Mouse (Mus musculus) forebrain, embryonic 13.5 days (tissue): ENCODE measurements around the gene Adprhl2. TPM values are rescaled to one million over a fixed set of nuclear protein-coding genes. Genes with fewer than 3 reads are reported as not detected.

Source experiments
- ATAC-seq: fragments of 200-750 bp; cut with Nextera tagmentation; 2 replicates; pipeline ENCODE4 v1.8.0; 2017
- H3K27ac ChIP-seq: fragments of 300-500 bp; sonication (generic); 2 replicates; pipeline ENCODE4 v1.5.1; 2015; ENCODE audit warnings: inconsistent platforms, mild to moderate bottlenecking, moderate library complexity
- H3K27me3 ChIP-seq: fragments of 300-500 bp; sonication (generic); 2 replicates; pipeline ENCODE4 v1.6.1; 2015; ENCODE audit warnings: mild to moderate bottlenecking, inconsistent platforms
- H3K36me3 ChIP-seq: fragments of 300-500 bp; sonication (generic); 2 replicates; pipeline ENCODE4 v1.6.1; 2015; ENCODE audit warnings: mild to moderate bottlenecking, inconsistent platforms; ENCODE audit not compliant: poor library complexity, severe bottlenecking
- H3K4me1 ChIP-seq: fragments of 300-500 bp; sonication (generic); 2 replicates; pipeline ENCODE4 v1.6.1; 2015; ENCODE audit warnings: inconsistent platforms
- H3K4me2 ChIP-seq: fragments of 300-500 bp; sonication (generic); 2 replicates; pipeline ENCODE4 v1.6.1; 2015; ENCODE audit warnings: inconsistent platforms, mild to moderate bottlenecking, moderate library complexity
- H3K4me3 ChIP-seq: fragments of 300-500 bp; sonication (generic); 2 replicates; pipeline ENCODE4 v1.5.1; 2015; ENCODE audit warnings: mild to moderate bottlenecking, inconsistent platforms
- H3K9ac ChIP-seq: fragments of 300-500 bp; sonication (generic); 2 replicates; pipeline ENCODE4 v1.6.1; 2015; ENCODE audit warnings: mild to moderate bottlenecking, inconsistent platforms
- H3K9me3 ChIP-seq: fragments of 300-500 bp; sonication (generic); replicated peaks from 2 replicates; pipeline ENCODE4 v1.6.1; 2016; ENCODE audit warnings: inconsistent platforms
- WGBS: fragments of 180-500 bp; shearing (Covaris S2); methylation state at CpG from one replicate; pipeline ENCODE4 v1.1.7; 2015; 5-methylcytosine and 5-hydroxymethylcytosine counted together
- polyA plus RNA-seq: library from polyadenylated mRNA; unstranded; fragments of >200 nt; fragmentation: Nextera tagmentation; extraction: Ambion mirVana; gene quantifications from 2 replicates; pipeline ENCODE4 v1.2.1, GENCODE M21; 2015

Adprhl2 gene
- polyA plus RNA-seq, 1 experiment from 2014 or later: 70.9 TPM

GRCm38 (mm10) chr4:126303877-126304276 is 17.6 kb downstream of the Adprhl2 start:
- H3K27ac ChIP-seq: no peak overlapping the region

GRCm38 (mm10) chr4:126301584-126302309 is 19.8 kb downstream of the Adprhl2 start:
- no peaks in the 10 kb centered on the region for H3K36me3 ChIP-seq
- peaks cover 8% of the 10 kb centered on the region; the same call in 1 of the 2 replicates for H3K9me3 ChIP-seq
- H3K4me1 ChIP-seq: peaks cover 16% of the 10 kb centered on the region
- peaks cover 75% of the 10 kb centered on the region for H3K27me3 ChIP-seq
- peak overlapping the region; percentile 47 for H3K4me2 ChIP-seq
- peak overlapping the region; percentile 14; the same call in 1 of the 2 replicates for H3K4me3 ChIP-seq
- no peak overlapping the region for H3K27ac ChIP-seq
- 4% methylated on average over 27 of the region's 27 CpGs for WGBS
- ATAC-seq: no peak
- H3K9ac ChIP-seq: 0 out of 2 replicates have a peak overlapping the region, but pooled peaks have one; percentile 6

More at GRCm38 (mm10) chr4:126303877-126304276, 17.6 kb downstream of the Adprhl2 start:
- H3K36me3 ChIP-seq: no peaks in the 10 kb centered on the region
- ATAC-seq: no peak
- no peak overlapping the region for H3K4me3 ChIP-seq
- peaks cover 10% of the 10 kb centered on the region for H3K4me1 ChIP-seq
- no peak overlapping the region for H3K9ac ChIP-seq
- peaks cover 8% of the 10 kb centered on the region; the same call in 1 of the 2 replicates for H3K9me3 ChIP-seq
- 58% methylated on average over 4 of the region's 4 CpGs for WGBS
- H3K4me2 ChIP-seq: no peak overlapping the region
- H3K27me3 ChIP-seq: peaks cover 57% of the 10 kb centered on the region

- Histone ChIP-seq H3K27me3 (peaks cover 82% of the 10 kb centered on the region), H3K9me3 (peaks cover 6% of the 10 kb centered on the region; the same call in 1 of the 2 replicates), H3K9ac (peak overlapping the region; percentile 10; the same call in 1 of the 2 replicates), H3K4me1 (peaks cover 22% of the 10 kb centered on the region), H3K4me2 (peak overlapping the region; percentile 47), H3K4me3 (peak overlapping the region; percentile 14; the same call in 1 of the 2 replicates), H3K36me3 (no peaks in the 10 kb centered on the region), H3K27ac (no peak overlapping the region)
- ATAC-seq: no peak
- under 1% methylated on average over 45 of the region's 50 CpGs for WGBS
Measured at GRCm38 (mm10) chr4:126300916-126301583, 20.5 kb downstream of the Adprhl2 start.

GRCm38 (mm10) chr4:126296617-126297101 is 24.8 kb downstream of the Adprhl2 start:
- H3K9ac ChIP-seq: peak overlapping the region; percentile 60
- no peak overlapping the region for H3K27ac ChIP-seq
- peaks cover 75% of the 10 kb centered on the region for H3K27me3 ChIP-seq
- peak overlapping the region; percentile 66 for H3K4me2 ChIP-seq
- no peaks in the 10 kb centered on the region for H3K9me3 ChIP-seq
- no peak for ATAC-seq
- H3K4me3 ChIP-seq: peak overlapping the region; percentile 33
- WGBS: under 1% methylated on average over 34 of the region's 34 CpGs
- H3K36me3 ChIP-seq: no peaks in the 10 kb centered on the region
- H3K4me1 ChIP-seq: peaks cover 22% of the 10 kb centered on the region

GRCm38 (mm10) chr4:126295937-126296336 is 25.6 kb downstream of the Adprhl2 start:
- no peak for ATAC-seq
- Histone ChIP-seq H3K4me3 (no peak overlapping the region), H3K4me1 (peaks cover 15% of the 10 kb centered on the region), H3K4me2 (peak overlapping the region; percentile 66; the same call in 1 of the 2 replicates), H3K9ac (no peak overlapping the region), H3K27me3 (peaks cover 71% of the 10 kb centered on the region), H3K9me3 (no peaks in the 10 kb centered on the region), H3K36me3 (no peaks in the 10 kb centered on the region), H3K27ac (no peak overlapping the region)
- WGBS: 34% methylated on average over 4 of the region's 4 CpGs

- Histone ChIP-seq H3K4me2 (no peak overlapping the region), H3K4me1 (peaks cover 12% of the 10 kb centered on the region), H3K36me3 (no peaks in the 10 kb centered on the region), H3K4me3 (no peak overlapping the region), H3K27me3 (peaks cover 70% of the 10 kb centered on the region), H3K9ac (no peak overlapping the region), H3K9me3 (no peaks in the 10 kb centered on the region), H3K27ac (no peak overlapping the region)
- no peak for ATAC-seq
- WGBS: 65% methylated on average over 6 of the region's 6 CpGs
Measured at GRCm38 (mm10) chr4:126295152-126295551, 26.4 kb downstream of the Adprhl2 start.

- 27% methylated on average over 13 of the region's 13 CpGs for WGBS
- Histone ChIP-seq H3K4me1 (peaks cover 8% of the 10 kb centered on the region), H3K9ac (no peak overlapping the region), H3K27me3 (peaks cover 70% of the 10 kb centered on the region), H3K4me3 (no peak overlapping the region), H3K27ac (no peak overlapping the region), H3K36me3 (no peaks in the 10 kb centered on the region), H3K9me3 (no peaks in the 10 kb centered on the region), H3K4me2 (no peak overlapping the region)
- ATAC-seq: no peak
Measured at GRCm38 (mm10) chr4:126291196-126291595, 30.3 kb downstream of the Adprhl2 start.

GRCm38 (mm10) chr4:126290314-126290713 is 31.2 kb downstream of the Adprhl2 start:
- Histone ChIP-seq H3K4me3 (no peak overlapping the region), H3K27me3 (peaks cover 68% of the 10 kb centered on the region), H3K27ac (no peak overlapping the region), H3K9me3 (no peaks in the 10 kb centered on the region), H3K36me3 (no peaks in the 10 kb centered on the region), H3K4me1 (peaks cover 7% of the 10 kb centered on the region), H3K4me2 (no peak overlapping the region), H3K9ac (no peak overlapping the region)
- no peak for ATAC-seq
- 83% methylated on average over 8 of the region's 8 CpGs for WGBS

- Histone ChIP-seq H3K4me1 (peaks cover 7% of the 10 kb centered on the region), H3K9ac (no peak overlapping the region), H3K4me3 (no peak overlapping the region), H3K4me2 (no peak overlapping the region), H3K36me3 (no peaks in the 10 kb centered on the region), H3K27ac (no peak overlapping the region), H3K27me3 (peaks cover 72% of the 10 kb centered on the region), H3K9me3 (no peaks in the 10 kb centered on the region)
- ATAC-seq: no peak
- WGBS: 43% methylated on average over 17 of the region's 17 CpGs
Measured at GRCm38 (mm10) chr4:126288085-126288666, 33.3 kb downstream of the Adprhl2 start.

GRCm38 (mm10) chr4:126287302-126287995 is 34.1 kb downstream of the Adprhl2 start:
- WGBS: 40% methylated on average over 11 of the region's 11 CpGs
- H3K27me3 ChIP-seq: peaks cover 74% of the 10 kb centered on the region
- H3K4me2 ChIP-seq: no peak overlapping the region
- no peak overlapping the region for H3K4me3 ChIP-seq
- H3K36me3 ChIP-seq: no peaks in the 10 kb centered on the region
- H3K9me3 ChIP-seq: no peaks in the 10 kb centered on the region
- no peak overlapping the region for H3K27ac ChIP-seq
- H3K9ac ChIP-seq: no peak overlapping the region
- H3K4me1 ChIP-seq: peaks cover 7% of the 10 kb centered on the region
- no peak for ATAC-seq

- Histone ChIP-seq H3K27me3 (peaks cover 70% of the 10 kb centered on the region), H3K27ac (no peak within 1 kb of the TSS), H3K9me3 (no peaks in the 10 kb centered on the region), H3K9ac (peak within 1 kb of the TSS; percentile 34; the same call in 1 of the 2 replicates), H3K4me3 (peak within 1 kb of the TSS; percentile 35), H3K4me2 (peak within 1 kb of the TSS; percentile 59), H3K36me3 (no peaks in the 10 kb centered on the region), H3K4me1 (peaks cover 7% of the 10 kb centered on the region)
- WGBS: 2% methylated on average over 27 of the region's 42 CpGs
- no peak for ATAC-seq
Measured at GRCm38 (mm10) chr4:126286492-126286891, 35.0 kb downstream of the Adprhl2 start, which contains the start of gene Col8a2. TSS of gene Col8a2 (plus strand) at chr4:126286793.
